Mouse (Mus musculus): ENCODE results near the gene Susd4. TPM values are rescaled to one million over a fixed set of nuclear protein-coding genes. Genes with fewer than 3 reads are reported as not detected.

Susd4 gene
- total RNA-seq, 2 experiments from 2014 or later = 99.5 to 102 TPM

DNA sequence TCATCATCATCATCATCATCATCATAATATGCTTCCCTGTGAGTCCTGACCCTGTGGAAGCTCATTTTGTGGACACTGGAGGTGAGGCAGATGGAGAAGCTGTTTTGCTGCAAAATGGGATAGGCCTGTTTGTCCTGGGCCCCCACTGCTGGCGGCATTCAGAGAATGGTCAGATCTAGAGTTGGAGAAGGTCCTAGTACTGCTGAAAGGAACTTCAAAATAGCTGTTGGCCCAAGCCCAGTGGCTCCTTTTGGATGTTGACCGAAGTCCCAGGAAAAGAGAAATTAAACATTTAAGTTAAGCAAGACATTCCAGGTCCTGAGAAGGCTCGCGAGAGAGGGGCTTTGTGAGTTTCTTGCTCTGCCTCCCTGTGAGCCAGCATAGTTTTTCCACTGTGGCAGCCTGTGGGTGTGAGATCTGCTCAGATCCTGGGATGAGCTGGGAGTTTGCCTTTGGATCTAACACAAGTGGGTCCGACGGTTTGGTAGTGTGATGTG lies 15.4 kb downstream of the Susd4 start:
- DNase-seq (ENCODE audit: low spot score in 2 of 2) = no peak

DNA sequence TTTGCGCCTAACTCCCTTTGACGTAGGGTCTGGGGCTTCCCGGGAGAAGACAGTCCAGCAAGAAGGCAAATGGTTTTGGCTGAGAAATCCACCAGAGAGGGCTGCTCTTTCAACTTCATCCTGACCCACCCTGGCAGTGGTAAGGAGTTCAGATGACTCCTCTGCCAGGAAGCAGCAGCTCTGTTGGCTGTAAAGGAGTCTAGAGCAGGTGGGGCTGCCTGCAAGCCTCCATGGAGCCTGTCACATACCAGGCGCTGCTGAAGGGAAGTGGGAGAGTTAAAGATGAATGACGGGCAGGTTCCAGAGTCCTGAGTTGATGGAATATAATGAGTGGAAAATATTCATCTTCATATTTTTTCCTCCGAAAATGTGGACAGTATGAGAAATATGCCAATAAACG lies 20.1 kb downstream of the Susd4 start:
- intact Hi-C loops (cut with DNase I) = no loop called here
- DNase-seq (ENCODE audit: low spot score in 2 of 2) = no peak

More for the DNA sequence above, 15.4 kb downstream of the Susd4 start:
- intact Hi-C loops (cut with DNase I) = no loop called here

DNA sequence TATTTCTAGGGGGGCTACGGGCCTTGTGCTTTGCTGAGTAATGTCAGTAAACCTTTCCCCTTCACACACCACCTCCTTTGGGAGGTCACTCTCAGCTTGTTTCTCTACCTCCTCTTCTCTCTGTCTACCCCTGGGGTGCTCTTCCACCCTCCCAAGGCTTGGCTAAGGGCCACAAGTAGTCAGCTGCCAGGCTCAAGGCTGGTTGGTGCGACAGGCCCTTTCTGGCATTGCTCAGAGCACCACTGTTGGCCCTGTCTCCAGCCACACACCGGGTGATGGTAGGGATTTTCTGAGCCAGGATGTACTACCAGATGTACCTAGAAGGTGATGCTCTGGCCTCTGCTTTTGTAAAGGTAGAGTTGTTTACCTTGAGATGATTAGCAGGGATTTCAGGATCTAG lies 21.1 kb downstream of the Susd4 start:
- no peak for DNase-seq (ENCODE audit: low spot score in 2 of 2)
- intact Hi-C loops (cut with DNase I) = no loop called here

DNA sequence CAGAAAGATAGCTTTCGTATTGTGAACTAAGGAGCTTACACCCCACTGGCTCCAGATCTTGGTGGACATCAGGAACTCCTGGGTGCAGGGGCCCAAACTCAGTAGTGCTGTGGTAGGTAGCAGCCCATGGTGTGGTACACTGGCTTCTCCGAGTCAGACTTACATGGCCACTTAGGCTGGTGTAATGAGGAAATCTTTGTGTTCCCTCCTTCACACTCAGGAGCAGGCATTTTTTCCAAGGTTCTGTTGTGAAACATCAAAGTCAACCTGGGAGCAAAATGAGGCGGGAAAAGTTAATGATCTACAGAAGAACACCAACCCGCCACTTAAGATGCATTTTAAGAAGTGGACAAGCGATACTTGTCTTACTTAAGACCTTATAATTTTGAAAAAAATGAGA lies 21.8 kb downstream of the Susd4 start:
- intact Hi-C loops (cut with DNase I) = no loop called here
- no peak for DNase-seq (ENCODE audit: low spot score in 2 of 2)

DNA sequence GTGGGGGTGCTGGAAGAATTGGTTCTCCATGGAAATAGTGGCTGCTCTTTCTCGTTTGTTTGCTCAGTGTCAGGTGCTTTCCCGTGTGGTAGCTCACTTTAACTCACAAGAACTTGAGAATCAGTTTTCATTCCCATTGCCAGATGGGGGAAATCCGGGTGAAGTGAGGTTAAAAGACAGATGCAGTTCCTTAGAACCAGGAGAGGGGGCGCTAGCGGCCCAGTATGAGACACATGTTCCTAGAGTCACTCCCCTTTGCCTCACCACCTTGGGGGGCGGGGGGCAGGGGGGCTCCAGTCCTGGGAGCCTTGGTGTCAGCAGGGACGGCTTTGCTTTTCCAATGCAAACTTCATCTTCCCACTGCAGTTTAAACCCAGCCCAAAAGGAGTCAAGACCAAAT lies 23.4 kb downstream of the Susd4 start:
- intact Hi-C loops (cut with DNase I) = no loop called here
- DNase-seq (ENCODE audit: low spot score in 2 of 2) = no peak

DNA sequence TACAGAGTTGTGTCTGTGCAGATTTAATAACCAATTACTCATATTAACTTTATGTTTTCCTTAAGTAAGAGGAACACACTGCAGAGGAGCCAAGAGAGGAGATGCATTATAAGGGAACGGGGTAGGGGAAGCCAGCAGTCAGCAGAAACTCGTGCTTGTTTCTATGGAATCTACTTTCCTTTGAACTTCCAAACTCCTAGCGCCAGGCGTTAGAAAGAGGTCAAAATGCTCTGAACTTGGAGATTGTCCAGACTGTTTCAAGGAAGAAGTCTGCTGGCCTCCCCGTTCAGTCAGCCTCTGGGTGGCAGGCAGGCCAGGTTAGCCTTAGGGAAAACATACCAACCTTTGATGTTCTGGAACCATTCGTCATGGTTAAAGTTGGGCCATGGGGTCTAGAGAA lies 25.2 kb downstream of the Susd4 start:
- intact Hi-C loops (cut with DNase I) = no loop called here
- DNase-seq (ENCODE audit: low spot score in 2 of 2) = no peak

DNA sequence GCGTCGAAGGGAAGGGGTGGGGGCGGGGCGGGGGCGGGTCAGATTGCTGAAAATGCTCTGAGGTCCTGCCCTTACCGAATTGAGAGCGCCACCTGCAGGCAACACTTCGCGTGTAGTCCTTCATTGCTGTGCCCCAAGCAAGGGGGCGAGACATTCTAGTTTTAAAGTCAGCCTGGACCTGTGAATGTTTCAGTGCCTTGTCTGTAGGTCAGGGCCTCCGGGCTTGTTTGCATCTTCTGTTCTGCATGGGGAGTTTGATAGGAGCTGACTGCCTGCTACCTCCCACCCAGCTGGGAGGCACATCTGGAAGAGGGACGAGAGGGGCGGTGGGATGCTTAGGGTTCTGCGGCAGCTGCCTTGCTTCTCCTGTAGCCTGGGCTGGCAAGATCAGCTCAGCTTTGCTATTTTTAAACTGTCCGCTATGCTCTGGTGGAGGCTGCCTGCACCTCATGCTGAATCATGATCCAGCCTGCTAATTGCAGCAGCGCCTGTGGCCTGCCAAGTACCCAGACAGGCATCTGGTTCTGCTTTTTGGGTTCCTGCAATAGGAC lies 28.9 kb downstream of the Susd4 start:
- DNase-seq (ENCODE audit: low spot score in 2 of 2) = peak; percentile 64 to 76
- intact Hi-C loops (cut with DNase I) = loop anchor here (10.0 kb wide), 1 partner anchor 228 kb away; the partner anchor contains the start of gene Capn8

DNA sequence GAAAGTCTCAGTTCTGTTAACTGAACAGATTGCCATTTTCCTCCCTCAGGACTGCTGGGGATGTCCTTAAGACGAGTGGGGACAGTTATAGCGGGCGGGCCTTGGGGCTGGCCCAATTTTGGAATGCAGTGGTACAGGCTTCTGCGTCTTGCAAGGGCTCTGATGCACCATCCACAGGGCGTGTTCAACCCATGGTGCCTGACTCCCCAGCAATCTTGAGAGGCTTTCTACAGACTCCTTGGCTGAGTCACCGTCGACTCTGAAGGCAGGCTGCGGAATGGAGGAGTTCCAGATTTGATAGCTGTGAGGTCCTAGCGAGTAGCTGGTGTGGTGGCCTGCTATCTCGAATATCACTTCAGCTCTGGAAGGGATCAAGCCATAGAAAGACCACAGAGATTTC lies 30.6 kb downstream of the Susd4 start:
- intact Hi-C loops (cut with DNase I) = loop anchor here (10.0 kb wide), 1 partner anchor 229 kb away; the partner anchor contains the start of gene Capn8
- peak; percentile 57 to 79 for DNase-seq (ENCODE audit: low spot score in 2 of 2)

DNA sequence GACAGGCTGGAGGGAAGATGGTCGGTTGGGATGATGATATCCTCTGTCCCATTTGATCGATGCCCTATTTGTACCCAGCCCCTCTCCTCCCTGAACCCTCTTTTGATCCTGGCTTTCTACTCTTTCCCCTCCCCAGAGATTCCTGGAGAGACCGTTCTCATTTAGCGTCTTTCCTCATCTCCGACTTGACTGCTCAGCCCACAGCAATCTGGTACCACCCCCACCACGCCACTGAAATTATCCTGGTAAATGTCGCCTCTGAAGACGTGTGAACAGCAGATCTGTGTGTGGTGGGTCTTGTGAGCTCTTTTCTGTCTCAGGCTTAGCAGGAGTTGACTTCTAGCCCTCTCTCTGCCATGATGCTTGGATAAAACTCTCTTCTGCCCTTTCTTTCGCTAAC lies 31.0 kb downstream of the Susd4 start:
- peak; percentile 70 to 72 for DNase-seq (ENCODE audit: low spot score in 2 of 2)
- intact Hi-C loops (cut with DNase I) = loop anchor here (10.0 kb wide), 1 partner anchor 230 kb away; the partner anchor contains the start of gene Capn8

DNA sequence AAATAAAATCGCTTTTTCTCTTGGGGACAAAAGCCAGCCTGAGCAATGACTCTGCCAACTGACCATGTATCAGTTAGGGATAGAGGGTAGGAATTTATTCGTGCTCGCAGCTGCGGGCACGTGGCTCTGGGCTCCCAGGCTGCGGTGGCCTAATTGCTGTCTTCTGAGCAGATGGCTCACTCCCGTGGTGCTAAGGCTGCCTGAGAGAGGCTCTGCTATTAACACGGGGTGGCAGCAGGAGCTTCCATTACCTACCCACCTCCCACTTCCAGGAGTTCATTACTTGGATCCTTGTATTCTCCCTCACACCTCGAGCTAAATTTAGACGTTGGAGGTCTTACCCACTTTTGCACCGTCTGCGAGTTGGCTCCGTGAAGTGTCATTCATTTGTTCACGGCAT lies 33.4 kb downstream of the Susd4 start:
- DNase-seq (ENCODE audit: low spot score in 2 of 2) = peak; percentile 51
- intact Hi-C loops (cut with DNase I) = loop anchor here (10.0 kb wide), 1 partner anchor 232 kb away; the partner anchor contains the start of gene Capn8

DNA sequence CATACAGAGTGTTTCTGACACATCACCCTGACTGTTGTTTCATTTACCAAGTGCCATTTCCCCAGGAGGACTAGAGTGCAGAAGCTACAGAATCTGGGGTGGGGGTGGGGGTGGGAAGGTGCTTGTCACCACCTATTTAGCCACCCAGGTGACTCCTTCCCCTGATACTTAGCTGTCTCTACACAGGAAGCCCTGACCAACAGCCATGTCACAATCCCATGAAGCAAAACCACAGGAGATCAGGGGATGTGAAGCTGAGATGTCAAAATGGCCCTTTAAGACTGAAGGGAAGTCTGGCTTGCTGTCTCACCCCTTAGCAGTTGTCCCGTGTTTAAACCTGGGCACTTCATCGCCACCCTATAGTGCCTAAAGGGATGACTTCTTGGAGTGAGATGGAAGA lies 37.9 kb downstream of the Susd4 start:
- no peak for DNase-seq (ENCODE audit: low spot score in 2 of 2)
- intact Hi-C loops (cut with DNase I) = no loop called here

DNA sequence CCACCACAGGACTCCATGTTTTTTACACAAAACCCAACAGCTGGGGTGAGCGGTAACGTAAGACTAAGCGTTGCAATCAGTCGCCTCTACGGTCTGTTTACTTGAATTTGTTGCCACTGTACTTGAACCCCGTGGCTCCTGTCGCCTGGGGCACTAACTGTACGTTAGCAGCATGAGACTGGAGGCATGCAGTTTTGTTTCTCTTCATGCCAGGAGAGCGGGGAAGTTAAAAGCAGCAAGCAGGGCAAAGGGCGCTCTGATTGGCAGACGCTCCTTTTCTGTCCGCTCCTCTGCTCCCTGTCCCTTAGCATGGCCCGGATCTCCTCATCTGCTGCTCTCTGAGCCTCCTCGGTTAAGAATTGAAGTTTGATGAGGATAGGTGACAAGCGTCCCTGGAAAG lies 39.2 kb downstream of the Susd4 start:
- DNase-seq (ENCODE audit: low spot score in 2 of 2) = no peak
- intact Hi-C loops (cut with DNase I) = no loop called here

DNA sequence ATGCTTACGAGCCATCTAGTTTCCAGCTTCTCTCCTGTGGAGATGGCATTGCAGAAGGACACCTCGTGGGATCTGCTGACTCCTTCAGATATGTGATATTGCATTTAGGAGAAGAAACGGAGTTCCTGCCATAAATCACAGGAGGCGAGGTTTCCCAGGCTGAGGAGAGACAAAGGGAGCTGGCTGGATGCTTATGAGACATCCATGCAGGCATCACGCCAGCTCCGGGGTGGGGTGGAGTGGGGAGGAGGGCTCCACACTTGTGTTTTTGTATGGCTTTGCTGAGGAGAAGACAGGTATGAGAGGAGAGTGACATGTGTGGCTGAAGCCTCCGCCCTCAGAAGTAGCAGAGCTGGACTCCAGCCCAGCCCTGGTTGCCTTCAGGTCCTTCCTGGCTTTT lies 50.3 kb downstream of the Susd4 start:
- DNase-seq (ENCODE audit: low spot score in 2 of 2) = no peak
- intact Hi-C loops (cut with DNase I) = no loop called here

DNA sequence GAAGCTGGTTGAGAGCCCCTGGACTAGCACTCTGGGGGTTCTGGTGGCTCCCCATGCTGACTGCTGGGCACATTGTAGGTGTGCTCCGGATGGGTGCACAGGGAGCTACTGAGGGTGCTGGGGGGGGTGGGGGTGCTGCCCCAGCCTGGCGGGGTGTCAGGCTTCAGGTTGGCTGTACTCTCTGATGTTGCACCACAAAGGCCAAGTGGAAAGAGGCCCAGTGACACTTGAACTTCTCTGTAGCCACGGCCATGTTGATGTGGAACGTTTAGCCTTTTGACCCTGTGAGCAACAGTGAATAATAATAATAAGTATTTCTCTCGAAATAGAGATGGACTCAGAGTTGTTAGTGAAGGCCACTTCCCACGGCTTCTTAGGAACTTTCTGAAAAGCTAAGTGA lies 50.9 kb downstream of the Susd4 start:
- intact Hi-C loops (cut with DNase I) = no loop called here

DNA sequence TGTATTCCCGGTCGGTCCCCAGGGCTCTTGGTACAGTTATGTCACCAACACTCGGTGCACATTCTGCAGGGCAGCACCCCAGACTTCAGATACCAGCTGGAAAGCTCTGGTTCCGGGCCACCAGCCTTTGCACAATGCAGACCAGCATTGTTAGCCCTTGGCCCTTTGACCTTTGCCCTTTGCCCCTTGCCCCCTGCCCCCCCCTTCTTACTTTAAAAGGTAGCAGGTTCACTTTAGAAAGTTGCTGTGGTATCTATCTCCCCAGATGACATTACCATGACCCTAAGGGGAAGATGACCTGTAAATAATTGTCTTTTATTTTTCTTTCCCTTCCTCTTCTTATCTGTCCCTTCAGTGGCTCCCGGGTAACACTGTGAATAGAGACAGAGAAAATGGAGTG lies 53.4 kb downstream of the Susd4 start:
- DNase-seq (ENCODE audit: low spot score in 2 of 2) = no peak
- intact Hi-C loops (cut with DNase I) = no loop called here

More for the DNA sequence above, 50.9 kb downstream of the Susd4 start:
- DNase-seq (ENCODE audit: low spot score in 2 of 2) = no peak

DNA sequence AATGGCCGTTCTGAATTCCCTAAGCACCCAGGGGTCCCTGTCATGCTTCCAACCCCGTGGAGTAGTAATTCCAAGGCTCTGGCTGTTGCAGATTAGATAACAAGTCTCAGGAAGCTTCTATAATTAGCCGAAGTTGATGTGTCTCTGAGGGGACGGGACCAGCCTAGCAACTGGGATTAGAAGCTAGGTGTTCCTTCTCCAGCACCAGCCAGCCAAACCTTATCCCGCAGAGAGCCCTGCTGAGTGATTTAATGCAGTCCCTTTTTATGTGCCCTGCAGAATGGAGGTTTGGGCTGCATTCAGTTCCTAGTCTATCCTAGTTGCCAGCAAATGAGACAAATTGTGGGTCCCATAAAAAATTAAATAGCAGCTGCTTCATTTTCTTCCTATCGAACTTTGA lies 54.0 kb downstream of the Susd4 start:
- intact Hi-C loops (cut with DNase I) = no loop called here
- no peak for DNase-seq (ENCODE audit: low spot score in 2 of 2)

DNA sequence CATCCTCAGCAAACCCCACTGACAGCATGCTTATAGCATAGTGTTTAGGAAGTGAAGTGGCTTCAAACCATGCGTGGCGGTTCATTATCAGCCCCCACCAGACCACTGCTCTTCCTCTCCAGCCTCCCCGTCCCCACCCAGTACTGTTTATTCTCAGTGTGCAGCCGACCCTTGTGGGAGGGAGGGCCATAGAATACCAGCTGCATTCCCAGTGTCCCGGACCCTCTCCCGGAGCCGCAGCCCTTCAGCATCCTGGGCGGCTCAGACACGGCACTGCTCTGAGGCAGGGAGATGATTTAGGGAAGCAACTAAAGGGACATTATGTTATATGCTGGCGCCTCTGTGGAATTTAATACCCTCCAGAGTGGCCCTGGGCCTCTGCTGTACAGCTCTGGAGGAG lies 55.3 kb downstream of the Susd4 start:
- DNase-seq (ENCODE audit: low spot score in 2 of 2) = no peak
- intact Hi-C loops (cut with DNase I) = no loop called here

DNA sequence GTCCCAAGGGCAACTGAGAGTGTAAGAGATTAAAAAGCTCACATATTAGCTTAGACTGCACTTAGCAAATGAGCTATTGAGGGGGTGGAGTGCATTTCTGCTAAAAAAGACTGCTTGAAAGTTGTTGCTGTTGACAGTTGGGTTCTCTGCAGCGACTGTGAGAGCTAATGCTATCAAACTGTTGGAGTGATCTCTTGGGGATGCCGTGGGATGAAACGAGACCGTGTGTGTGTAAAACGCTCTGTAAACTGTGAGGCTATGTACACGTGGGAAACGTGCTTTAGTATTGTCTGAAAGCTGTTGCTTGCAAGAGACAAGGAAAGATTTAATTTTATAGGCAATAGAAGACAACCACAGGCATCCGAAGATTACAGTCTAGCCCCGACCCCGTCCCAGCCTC lies 59.1 kb downstream of the Susd4 start:
- intact Hi-C loops (cut with DNase I) = no loop called here
- peak in 1 of 2 experiments; percentile 44 for DNase-seq (ENCODE audit: low spot score in 2 of 2)

DNA sequence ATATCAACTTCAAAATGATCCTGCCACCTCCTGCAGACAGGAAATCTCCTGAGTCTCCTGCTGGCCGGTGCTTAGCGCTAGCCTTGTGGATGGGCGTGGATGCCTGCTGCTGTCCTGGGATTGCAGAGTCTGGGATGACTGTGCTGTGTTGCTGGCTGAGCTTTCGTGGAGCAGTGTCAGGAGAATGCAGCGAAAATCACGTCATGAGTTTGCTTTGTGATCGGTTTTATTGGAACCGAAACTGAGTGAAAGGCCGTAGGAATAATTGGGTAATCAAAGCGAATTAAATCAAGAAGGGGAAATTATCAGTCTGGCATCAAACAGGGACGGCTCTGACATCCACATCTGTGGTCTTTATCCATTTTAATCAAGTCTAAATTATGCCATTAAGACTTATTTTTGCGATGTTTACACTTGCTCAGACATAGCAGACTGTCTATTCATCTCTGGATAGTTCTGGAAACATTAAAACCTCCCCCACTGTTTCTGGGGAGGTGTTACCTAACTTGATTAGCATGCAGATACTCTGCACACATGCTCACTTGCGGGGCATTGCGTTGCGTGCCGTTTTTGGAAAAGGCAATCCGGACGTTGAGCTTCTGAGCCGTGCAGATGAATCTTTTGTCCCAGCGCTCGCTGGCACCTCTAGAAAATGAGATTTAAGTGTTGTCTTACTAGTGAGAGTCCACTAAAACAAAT lies 60.2 kb downstream of the Susd4 start:
- intact Hi-C loops (cut with DNase I) = no loop called here
- peak; percentile 52 to 66 for DNase-seq (ENCODE audit: low spot score in 2 of 2)

DNA sequence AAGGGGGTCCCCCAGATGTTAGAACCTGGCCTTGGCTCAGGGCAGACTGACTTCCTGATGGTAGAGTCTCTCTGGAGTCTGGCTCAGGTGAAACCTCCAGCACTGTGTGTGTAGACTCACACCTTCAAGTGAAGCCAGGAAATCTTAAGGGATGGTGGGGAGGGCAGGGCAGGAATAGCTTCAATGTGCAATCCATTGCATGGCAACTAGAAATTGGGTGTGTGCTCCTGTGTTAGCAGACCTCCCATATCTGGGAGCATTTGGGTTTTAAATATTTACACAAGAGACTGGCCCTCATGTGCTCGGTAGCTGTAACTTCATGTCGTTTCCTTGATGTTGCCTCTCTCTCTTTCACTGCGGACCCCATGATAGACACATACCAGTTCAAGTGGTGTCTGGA lies 62.9 kb downstream of the Susd4 start:
- intact Hi-C loops (cut with DNase I) = no loop called here
- no peak for DNase-seq (ENCODE audit: low spot score in 2 of 2)

DNA sequence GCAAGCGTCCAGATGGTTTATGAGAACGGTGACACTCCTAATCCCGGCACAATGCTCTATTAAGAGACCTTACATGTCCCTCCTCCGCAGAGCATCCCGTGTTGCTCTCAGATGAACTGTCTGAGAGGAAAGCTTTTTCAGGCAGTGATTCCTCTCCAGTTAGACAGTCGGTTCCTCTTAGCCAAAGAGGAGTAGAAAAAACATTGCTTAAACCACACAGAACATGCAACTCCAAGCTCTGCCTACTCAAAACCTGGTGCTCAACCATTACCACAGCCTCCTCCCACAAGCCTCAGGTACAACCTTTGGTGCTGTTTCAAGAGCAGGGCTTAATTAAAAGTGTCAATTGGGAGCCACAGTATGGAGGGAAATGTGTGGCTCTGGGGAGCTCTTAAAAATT lies 74.4 kb downstream of the Susd4 start:
- DNase-seq (ENCODE audit: low spot score in 2 of 2) = peak in 1 of 2 experiments; percentile 28
- intact Hi-C loops (cut with DNase I) = no loop called here

Measured in left cerebral cortex, postnatal 14 days (tissue).